Mouse (Mus musculus) CH12.LX (cell line): ENCODE measurements around the gene Cacnb4. TPM values are rescaled to one million over a fixed set of nuclear protein-coding genes. Genes with fewer than 3 reads are reported as not detected.

Source experiments
- DNase-seq: peaks from one replicate; pipeline ENCODE4 v3.0.0-alpha.2; 2013; ENCODE audit errors: extremely low read depth
- H3K27ac ChIP-seq: 2 replicates; pipeline ENCODE4 v1.5.1; 2012; ENCODE audit warnings: low read depth, mild to moderate bottlenecking, control low read depth, moderate library complexity; ENCODE audit not compliant: insufficient read depth
- H3K27me3 ChIP-seq: replicated peaks from 2 replicates; pipeline ENCODE3; 2012; ENCODE audit warnings: inconsistent platforms
- H3K36me3 ChIP-seq, 2 experiments: replicated peaks in 1 of 2; 2 replicates each; pipeline versions ENCODE3 to v1.6.1; 2012; ENCODE audit warnings: inconsistent platforms in 1 of 2, low read length in 1 of 2, mild to moderate bottlenecking in 1 of 2, mixed read lengths in 1 of 2, moderate library complexity in 1 of 2; ENCODE audit not compliant: control insufficient read depth in 1 of 2, insufficient read depth in 1 of 2
- H3K4me1 ChIP-seq, 2 experiments: 2 replicates each; pipeline ENCODE4 v1.6.1; 2012; ENCODE audit warnings: inconsistent platforms in 1 of 2, moderate library complexity in 1 of 2; ENCODE audit not compliant: insufficient read depth in 2 of 2, control insufficient read depth in 1 of 2
- H3K4me2 ChIP-seq: 2 replicates; pipeline ENCODE4 v1.6.1; 2012; ENCODE audit warnings: low read depth, mild to moderate bottlenecking, control low read depth; ENCODE audit not compliant: poor library complexity, insufficient read depth, severe bottlenecking
- H3K4me3 ChIP-seq, 3 experiments: fragments of 150-350 bp in 1 of 3; sonication (generic) in 1 of 3; replicated peaks in 1 of 3; 2 replicates each; pipeline versions ENCODE3 to v1.5.1; 2011 to 2012; ENCODE audit warnings: low read depth in 2 of 3, low read length in 2 of 3, mild to moderate bottlenecking in 2 of 3, moderate library complexity in 2 of 3, control low read depth in 1 of 3, improper control_type of control experiment in 1 of 3, inconsistent platforms in 1 of 3, mixed read lengths in 1 of 3; ENCODE audit not compliant: poor library complexity in 1 of 3
- H3K79me2 ChIP-seq: replicated peaks from 2 replicates; pipeline ENCODE4 v1.6.1; 2012; ENCODE audit warnings: mild to moderate bottlenecking, moderate library complexity; ENCODE audit not compliant: control insufficient read depth, poor library complexity, insufficient read depth, severe bottlenecking; ENCODE audit errors: extremely low read depth
- H3K9ac ChIP-seq: 2 replicates; pipeline ENCODE4 v1.6.1; 2012; ENCODE audit warnings: low read depth, mild to moderate bottlenecking, control low read depth, moderate library complexity; ENCODE audit not compliant: insufficient read depth
- H3K9me3 ChIP-seq: replicated peaks from 2 replicates; pipeline ENCODE3; 2012; ENCODE audit warnings: low read length, inconsistent platforms, mixed read lengths
- BHLHE40 ChIP-seq: IDR thresholded peaks from 2 replicates; pipeline ENCODE4 v1.6.1; 2011; ENCODE audit warnings: mild to moderate bottlenecking, low read depth, low read length, improper control_type of control experiment
- CTCF ChIP-seq, 2 experiments: IDR thresholded peaks in 1 of 2; conservative IDR thresholded peaks in 1 of 2; 2 replicates each; pipeline ENCODE4 v1.5.1; 2011 to 2012; ENCODE audit warnings: low read depth in 2 of 2, low read length in 2 of 2, improper control_type of control experiment in 1 of 2, inconsistent platforms in 1 of 2, mild to moderate bottlenecking in 1 of 2, moderate library complexity in 1 of 2
- EP300 ChIP-seq: IDR thresholded peaks from 2 replicates; pipeline ENCODE4 v1.6.1; 2011; ENCODE audit warnings: low read length, improper control_type of control experiment
- ETS1 ChIP-seq: conservative IDR thresholded peaks from 2 replicates; pipeline ENCODE4 v1.6.1; 2012; ENCODE audit warnings: low read depth, mild to moderate bottlenecking, inconsistent platforms, low read length, improper control_type of control experiment, moderate library complexity
- GABPA ChIP-seq: IDR thresholded peaks from 2 replicates; pipeline ENCODE4 v1.6.1; 2012; ENCODE audit warnings: low read depth, low read length, improper control_type of control experiment, inconsistent platforms; ENCODE audit not compliant: insufficient replicate concordance
- HCFC1 ChIP-seq: IDR thresholded peaks from 2 replicates; pipeline ENCODE4 v1.6.1; 2012; ENCODE audit warnings: low read depth, mild to moderate bottlenecking, inconsistent platforms, low read length, improper control_type of control experiment
- IRF4 ChIP-seq: IDR thresholded peaks from 2 replicates; pipeline ENCODE4 v1.6.1; 2014; ENCODE audit warnings: low read depth, mild to moderate bottlenecking, inconsistent platforms, low read length, improper control_type of control experiment
- JUN ChIP-seq: IDR thresholded peaks from 2 replicates; pipeline ENCODE4 v1.6.1; 2011; ENCODE audit warnings: low read depth, mild to moderate bottlenecking, low read length, improper control_type of control experiment, moderate library complexity; ENCODE audit not compliant: insufficient read depth
- JUND ChIP-seq: conservative IDR thresholded peaks from 2 replicates; pipeline ENCODE4 v1.6.1; 2011; ENCODE audit warnings: low read depth, low read length, improper control_type of control experiment
- KAT2A ChIP-seq: IDR thresholded peaks from 2 replicates; pipeline ENCODE4 v1.6.1; 2012; ENCODE audit warnings: low read length, improper control_type of control experiment, inconsistent platforms; ENCODE audit not compliant: insufficient replicate concordance
- MAFK ChIP-seq: IDR thresholded peaks from 2 replicates; pipeline ENCODE4 v1.6.1; 2011; ENCODE audit warnings: low read length, improper control_type of control experiment; ENCODE audit not compliant: insufficient replicate concordance
- MAX ChIP-seq: IDR thresholded peaks from 2 replicates; pipeline ENCODE4 v1.6.1; 2011; ENCODE audit warnings: low read length, improper control_type of control experiment
- MEF2A ChIP-seq: IDR thresholded peaks from 2 replicates; pipeline ENCODE4 v1.6.1; 2014; ENCODE audit warnings: low read depth, mild to moderate bottlenecking, inconsistent platforms, low read length, improper control_type of control experiment, borderline replicate concordance
- MXI1 ChIP-seq: IDR thresholded peaks from 2 replicates; pipeline ENCODE4 v1.6.1; 2011; ENCODE audit warnings: mild to moderate bottlenecking, low read depth, low read length, improper control_type of control experiment
- MYC ChIP-seq: IDR thresholded peaks from 2 replicates; pipeline ENCODE4 v1.6.1; 2011; ENCODE audit warnings: low read depth, mild to moderate bottlenecking, improper control_type of control experiment, low read length
- POLR2A ChIP-seq: IDR thresholded peaks from 2 replicates; pipeline ENCODE4 v1.6.1; 2011; ENCODE audit warnings: low read depth, mild to moderate bottlenecking, improper control_type of control experiment, low read length
- POLR2AphosphoS2 ChIP-seq: IDR thresholded peaks from 2 replicates; pipeline ENCODE4 v1.6.1; 2011; ENCODE audit warnings: low read depth, low read length, improper control_type of control experiment
- RAD21 ChIP-seq: IDR thresholded peaks from 2 replicates; pipeline ENCODE4 v1.6.1; 2011; ENCODE audit warnings: low read depth, mild to moderate bottlenecking, low read length, improper control_type of control experiment, moderate library complexity
- SMC3 ChIP-seq: IDR thresholded peaks from 2 replicates; pipeline ENCODE4 v1.6.1; 2011; ENCODE audit warnings: low read depth, low read length, improper control_type of control experiment
- TBP ChIP-seq: conservative IDR thresholded peaks from 2 replicates; pipeline ENCODE4 v1.6.1; 2011; ENCODE audit warnings: low read depth, low read length, improper control_type of control experiment
- TCF12 ChIP-seq: IDR thresholded peaks from 2 replicates; pipeline ENCODE4 v1.6.1; 2014; ENCODE audit warnings: low read depth, mild to moderate bottlenecking, inconsistent platforms, low read length, improper control_type of control experiment
- USF2 ChIP-seq: conservative IDR thresholded peaks from 2 replicates; pipeline ENCODE4 v1.6.1; 2011; ENCODE audit warnings: low read depth, low read length, improper control_type of control experiment
- ZKSCAN1 ChIP-seq: IDR thresholded peaks from 2 replicates; pipeline ENCODE4 v1.6.1; 2012; ENCODE audit warnings: low read depth, inconsistent platforms, low read length, improper control_type of control experiment, borderline replicate concordance
- ZMIZ1 ChIP-seq: IDR thresholded peaks from 2 replicates; pipeline ENCODE4 v1.6.1; 2012; ENCODE audit warnings: low read depth, mild to moderate bottlenecking, inconsistent platforms, low read length, improper control_type of control experiment
- ZNF384 ChIP-seq: IDR thresholded peaks from 2 replicates; pipeline ENCODE4 v1.6.1; 2012; ENCODE audit warnings: low read depth, low read length, improper control_type of control experiment, inconsistent platforms
- dilution Hi-C: fragments of 300-500 bp; cut with MboI; formaldehyde crosslinking; loops from 2 replicates; pipeline ENCODE4 v1.14.3; 2020; ENCODE audit warnings: low sequenced_read_pairs; ENCODE audit not compliant: extremely low pct_unique_long_range_greater_than_20kb, extremely low pct_ligation_motif_present
- in situ Hi-C: fragments of 300-500 bp; cut with MboI; formaldehyde crosslinking; loops from 3 replicates; pipeline ENCODE4 v1.14.3; 2019; ENCODE audit warnings: low sequenced_read_pairs, low pct_ligation_motif_present, low pct_unique_long_range_greater_than_20kb, mixed read lengths
- polyA plus RNA-seq: library from polyadenylated mRNA; unstranded; fragments of >175 nt; gene quantifications from 2 replicates; pipeline ENCODE4 v1.2.1, GENCODE M21; 2012; ENCODE audit warnings: low read depth; ENCODE audit not compliant: insufficient read length
- total RNA-seq, 2 experiments: library from RNA; depleted of rRNA; stranded (reverse); fragments of 300-350 nt in 1 of 2; fragments of >200 nt in 1 of 2; gene quantifications; 2 replicates each; pipeline ENCODE4 v1.2.3; 2012 to 2014

Gene Cacnb4
- total and polyA plus RNA-seq, 3 experiments, result 0.77 to 3.4 (median 1.5) TPM

- dilution Hi-C loops (no loop called here), in situ Hi-C loops (no loop called here)
- DNase-seq, result no peak
- Histone ChIP-seq H3K9ac (no peak overlapping the region), H3K27me3 (no peaks in the 10 kb centered on the region), H3K4me1 (peaks cover 0 to 21% of the 10 kb centered on the region in 2 experiments; a peak in 1 of 4 replicates), H3K27ac (no peak overlapping the region), H3K4me3 (no peak overlapping the region), H3K36me3 (peaks cover 0 to 2% of the 10 kb centered on the region in 2 experiments), H3K4me2 (no peak overlapping the region), H3K79me2 (no peaks in the 10 kb centered on the region), H3K9me3 (no peaks in the 10 kb centered on the region)
- TF ChIP-seq MYC (no peak), ETS1 (no peak), GABPA (no peak), SMC3 (no peak), POLR2A (no peak), MAX (no peak), MAFK (no peak), CTCF (conservative IDR thresholded peaks at IDR 0.05 in 1 of 2, IDR thresholded peaks at IDR 0.05 in 1 of 2; ENCODE audit: low read depth in 2 of 2, low read length in 2 of 2) (no peak), POLR2AphosphoS2 (no peak), BHLHE40 (no peak), JUND (no peak), HCFC1 (no peak)
These were observed 74.4 kb downstream of the Cacnb4 start for GRCm38 (mm10) chr2:52602228-52602627.

GRCm38 (mm10) chr2:52597511-52597910 is 79.1 kb downstream of the Cacnb4 start:
- Histone ChIP-seq H3K4me2 (no peak overlapping the region), H3K4me3 (no peak overlapping the region), H3K9ac (no peak overlapping the region), H3K27me3 (no peaks in the 10 kb centered on the region), H3K79me2 (no peaks in the 10 kb centered on the region), H3K27ac (no peak overlapping the region), H3K9me3 (no peaks in the 10 kb centered on the region), H3K4me1 (peaks cover 0 to 10% of the 10 kb centered on the region in 2 experiments; a peak in 1 of 4 replicates), H3K36me3 (peaks cover 0 to 1% of the 10 kb centered on the region in 2 experiments)
- DNase-seq, result peak; percentile 20
- dilution Hi-C loops (no loop called here), in situ Hi-C loops (loop anchor here (25.0 kb wide), 1 partner anchor 185 kb away; the partner anchor contains the start of gene Arl5a)
- no peak for TF ChIP-seq MXI1
- TF ChIP-seq MEF2A, result no peak
- no peak for TF ChIP-seq POLR2A
- no peak for TF ChIP-seq ZNF384
- TF ChIP-seq TBP, result no peak
- no peak for TF ChIP-seq GABPA
- TF ChIP-seq EP300, result no peak
- TF ChIP-seq MAX, result no peak
- no peak for TF ChIP-seq RAD21
- TF ChIP-seq TCF12, result no peak
- TF ChIP-seq JUN, result no peak
- TF ChIP-seq IRF4, result no peak
- no peak for TF ChIP-seq USF2
- TF ChIP-seq ZMIZ1, result no peak
- TF ChIP-seq ZKSCAN1, result no peak
- no peak for TF ChIP-seq KAT2A
